Mouse (Mus musculus) CD4-positive, CD25-positive, alpha-beta regulatory T cell, adult 9 weeks (primary cell): ENCODE data around the gene Ralgds. TPM values are rescaled to one million over a fixed set of nuclear protein-coding genes. Genes with fewer than 3 reads are reported as not detected.

Experiments
- polyA plus RNA-seq: library from polyadenylated mRNA; unstranded; fragments of 100-300 nt; shearing (Covaris generic); gene quantifications from one replicate; pipeline ENCODE4 v1.2.1, GENCODE M21; 2017

The Ralgds gene
- polyA plus RNA-seq: 3.0 TPM

GRCm38 (mm10) chr2:28512798-28513401, at the start of gene Ralgds:
Gene Ralgds, plus strand, starts transcription at chr2:28513125.

DNA sequence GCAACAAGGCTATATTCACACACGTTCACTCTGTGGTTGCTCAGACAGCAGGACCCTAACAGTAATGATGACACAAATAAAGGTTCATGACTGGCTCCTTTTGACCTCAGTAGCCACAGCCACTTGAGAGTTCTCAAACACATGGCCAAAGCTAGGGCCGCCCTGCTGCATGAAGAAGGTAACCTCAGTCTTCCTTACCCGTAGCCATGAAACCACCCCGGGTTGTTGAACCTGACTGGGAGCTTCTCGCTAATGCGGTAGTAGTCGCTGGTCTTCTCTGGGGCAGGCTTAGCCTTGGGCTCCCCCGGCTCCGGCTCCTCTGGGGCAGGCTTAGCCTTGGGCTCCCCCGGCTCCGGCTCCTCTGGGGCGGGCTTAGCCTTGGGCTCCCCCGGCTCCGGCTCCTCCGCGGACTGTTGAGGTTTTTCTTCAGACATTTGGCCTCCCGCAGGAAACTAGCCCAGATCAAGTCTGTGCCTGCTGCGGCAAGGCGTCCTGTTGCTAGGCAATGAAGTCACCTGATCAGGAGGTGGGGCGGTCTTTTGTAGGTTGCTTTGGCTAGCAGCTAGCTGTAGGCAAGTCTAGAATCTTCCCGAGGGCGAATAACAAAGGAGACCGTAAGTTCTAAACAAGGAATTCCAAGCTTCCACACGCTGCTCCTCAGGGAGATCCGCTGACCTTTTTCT, 46.9 kb upstream of the Ralgds start, which contains the start of gene 1700007K13Rik:
1700007K13Rik (minus strand) TSS at position 497 of the 683 bp plus-strand sequence.

DNA sequence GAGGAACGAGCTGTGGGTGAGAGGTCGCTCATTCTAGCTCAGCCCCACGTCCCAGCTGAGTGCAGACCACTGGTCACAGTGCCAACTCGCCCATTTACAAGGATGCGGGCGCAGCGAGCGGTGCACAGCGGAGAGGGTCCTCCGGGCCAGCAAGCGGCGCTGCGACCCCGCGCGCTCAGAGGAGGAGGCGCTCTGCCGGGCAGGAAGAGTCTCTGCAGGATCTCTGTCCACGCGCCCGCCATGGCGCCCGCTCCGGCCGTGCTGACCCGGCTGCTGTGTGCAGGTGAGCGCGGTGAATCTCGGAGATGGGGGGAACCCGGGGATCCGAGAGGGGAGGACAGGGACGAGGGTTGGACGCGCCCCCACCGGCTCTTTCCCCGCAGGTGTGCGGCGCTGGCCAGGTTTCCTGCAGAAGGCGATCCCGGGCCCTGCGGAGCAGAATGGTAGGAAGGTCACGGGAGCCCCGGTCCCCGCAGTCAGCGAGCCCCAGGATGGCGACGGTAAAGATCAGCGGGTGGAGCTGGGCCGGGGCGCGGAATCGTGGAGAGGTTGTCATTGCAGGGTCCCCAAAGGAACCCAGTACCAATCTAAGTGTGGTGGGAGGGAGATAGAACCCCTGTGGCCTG, 45.0 kb upstream of the Ralgds start, which contains the start of gene Mrps2:
Mrps2 (plus strand) TSS at position 207 of the 626 bp plus-strand sequence.

GRCm38 (mm10) chr2:28496671-28497070, 16.3 kb upstream of the Ralgds start, which contains the start of gene Gbgt1:
Gene Gbgt1, plus strand, starts transcription at chr2:28496891.

DNA sequence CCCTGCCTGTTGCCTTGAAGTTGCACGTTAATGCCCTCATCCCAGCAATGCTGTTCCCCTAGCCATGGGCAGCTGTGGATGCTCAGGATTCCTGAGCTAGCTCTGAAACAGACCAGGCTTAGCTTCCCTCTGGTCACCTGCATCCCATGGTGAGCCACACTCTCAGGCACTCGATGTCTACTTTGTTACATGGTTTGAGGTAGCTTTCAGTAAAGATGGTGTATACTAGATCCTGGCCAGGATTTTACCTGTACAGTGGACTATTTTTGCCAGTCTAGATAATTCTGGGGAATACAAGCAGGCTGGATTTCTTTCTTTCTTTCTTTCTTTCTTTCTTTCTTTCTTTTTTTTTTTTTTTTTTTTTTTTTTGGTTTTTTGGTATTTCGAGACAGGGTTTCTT, 7.1 kb upstream of the Ralgds start, which contains the start of gene Gm10134:
Gm10134 (plus strand) TSS at position 301 of the 400 bp plus-strand sequence.

DNA sequence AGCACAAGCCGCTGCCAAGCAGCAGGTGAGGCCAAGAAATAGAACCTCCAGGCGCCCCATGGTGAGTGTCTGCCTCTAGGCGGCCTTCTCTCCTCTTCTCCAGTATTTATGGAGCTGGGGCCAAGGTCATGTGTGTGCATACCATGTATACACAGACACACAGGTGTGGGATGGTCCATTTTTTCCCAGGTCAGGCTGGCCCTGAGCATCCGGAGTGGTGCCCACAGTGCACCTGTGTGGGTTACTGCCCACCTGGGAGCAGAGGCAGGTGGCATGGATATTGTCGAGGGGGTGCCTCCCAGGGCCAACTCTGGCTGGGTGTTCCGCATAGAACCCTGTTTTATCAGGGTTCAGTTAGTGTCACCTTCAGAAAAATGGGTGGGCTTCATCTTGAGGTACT, 50.4 kb downstream of the Ralgds start, which contains the start of gene Cel:
Cel (minus strand) TSS at position 101 of the 400 bp plus-strand sequence.

GRCm38 (mm10) chr2:28583651-28584050, 70.7 kb downstream of the Ralgds start, which contains the start of gene Gtf3c5:
Gene Gtf3c5, minus strand, starts transcription at chr2:28583751.

Other genes with a start within 250 kb of the Ralgds start
- gene Ppp1r26, start 66.3 kb upstream of the Ralgds start, polyA plus RNA-seq: 0.09 TPM
- not detected for gene 1700007K13Rik, start 46.8 kb upstream of the Ralgds start, polyA plus RNA-seq
- 36.3 TPM for gene Mrps2, start 45.1 kb upstream of the Ralgds start, polyA plus RNA-seq
- not detected for gene Gbgt1, start 16.2 kb upstream of the Ralgds start, polyA plus RNA-seq
- gene Gm10134, start 7.0 kb upstream of the Ralgds start, polyA plus RNA-seq: not detected
- gene Cel, start 50.3 kb downstream of the Ralgds start, polyA plus RNA-seq: not detected
- gene Gtf3c5, start 70.6 kb downstream of the Ralgds start, polyA plus RNA-seq: 26.5 TPM
- gene Gfi1b, start 108.9 kb downstream of the Ralgds start, polyA plus RNA-seq: 0.16 TPM
- 41.2 TPM for gene Tsc1, start 128.1 kb downstream of the Ralgds start, polyA plus RNA-seq
- gene Spaca9, start 186.6 kb downstream of the Ralgds start, polyA plus RNA-seq: not detected
- 0.30 TPM for gene Ak8, start 187.0 kb downstream of the Ralgds start, polyA plus RNA-seq